ENCODE assay signal across 13 mouse cellular contexts in the genomic region with DNA sequence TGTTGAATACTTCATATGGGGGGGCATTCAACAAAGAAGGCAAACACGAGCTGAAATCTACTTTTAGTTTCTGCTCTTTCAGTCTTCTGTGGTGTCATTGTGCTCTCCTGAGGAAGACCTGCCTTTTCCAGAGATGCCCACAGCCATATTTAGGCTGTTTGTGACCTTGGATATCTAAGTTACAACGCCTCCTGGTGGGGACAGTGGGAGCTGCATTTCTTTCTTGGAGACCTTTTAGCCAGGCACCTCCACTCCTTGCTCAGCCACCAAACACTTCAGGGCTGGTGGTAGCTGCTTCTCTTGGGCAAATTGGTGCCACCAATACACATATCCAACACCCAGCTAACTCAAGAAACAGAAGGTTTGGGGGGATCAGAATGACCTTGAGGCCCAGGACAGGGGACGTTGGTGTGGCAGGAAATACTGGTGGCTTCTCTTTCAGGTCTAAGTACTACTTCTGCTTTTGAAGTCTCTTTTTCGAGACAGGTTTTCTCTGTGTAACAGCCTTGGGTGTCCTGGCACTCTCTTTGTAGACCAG. TPM values are rescaled to one million over a fixed set of nuclear protein-coding genes. Genes with fewer than 3 reads are reported as not detected.
A peak's percentile ranks its signal among the peaks of the same experiment; 100 is the strongest.
DNase-seq lines count a peak whose midpoint lies in the region; ATAC-seq and TF ChIP-seq lines count a peak whose summit lies in the region.
"Had no signal": no experiment of that assay in that cellular context is flagged by ENCODE, and none has a peak within 500 bp of the region (broad histone marks: within the 10 kb centered on the region; RNA-seq: fewer than 3 reads in every experiment).

No protein-coding gene starts in this region.

- peak; percentile 54 for TF ChIP-seq CTCF in lung, postnatal 0 days (IDR thresholded peaks at IDR 0.05)

- no peak overlapping the region for H3K4me3 ChIP-seq in lung, postnatal 0 days (ENCODE audit: low read depth, low read length)
- H3K4me3 ChIP-seq: erythroblast, embryonic 14.5 days; neural tube, embryonic 13.5 days had no signal

- H3K9ac ChIP-seq in lung, postnatal 0 days (replicated peaks; ENCODE audit: low read depth) = no peak overlapping the region
- H3K9ac ChIP-seq: lung, embryonic 15.5 days; neural tube, embryonic 13.5 days had no signal

- no peaks in the 10 kb centered on the region for H3K9me3 ChIP-seq in lung, postnatal 0 days (ENCODE audit: low read length)
- H3K9me3 ChIP-seq: heart, embryonic 10.5 days; lung, embryonic 15.5 days; neural tube, embryonic 13.5 days had no signal

- peaks cover 29% of the 10 kb centered on the region for H3K27me3 ChIP-seq in lung, postnatal 0 days (replicated peaks; ENCODE audit: insufficient read depth, low read length)

- no peak for TF ChIP-seq EP300 in lung, postnatal 0 days (IDR thresholded peaks at IDR 0.05)

- H3K27ac ChIP-seq in lung, postnatal 0 days (ENCODE audit: low read length) = no peak overlapping the region
- H3K27ac ChIP-seq: heart, embryonic 10.5 days; lung, embryonic 15.5 days; neural tube, embryonic 13.5 days had no signal

- DNase-seq in gastrocnemius, postnatal 10 days = peak; percentile 36
- DNase-seq in gastrocnemius, adult 18-20 months (ENCODE audit: low spot score) = no peak
- peak; percentile 13 for DNase-seq in lung, postnatal 0 days (ENCODE audit: low spot score)
- DNase-seq in lung, postnatal 25 days (ENCODE audit: low spot score) = no peak
- DNase-seq in ZHBTc4 (ENCODE audit: low read depth, low spot score) = peak; percentile 81
- no peak for DNase-seq in T-cell, adult 2 months (ENCODE audit: low spot score)
- DNase-seq in layer of hippocampus, postnatal 10 days (ENCODE audit: low spot score in 2 of 2) = no peak

- ATAC-seq in lung, postnatal 0 days = no peak
- peak; percentile 11; the same call in 1 of the 2 replicates for ATAC-seq in neutrophil, adult 5-6 weeks (ENCODE audit: extremely low read depth, insufficient number of reproducible peaks, low FRiP score, poor library complexity, severe bottlenecking)

- H3K4me1 ChIP-seq in lung, postnatal 0 days (ENCODE audit: insufficient read depth, low read depth, low read length) = peaks cover 5% of the 10 kb centered on the region

- H3K4me2 ChIP-seq in lung, postnatal 0 days (replicated peaks; ENCODE audit: low read depth, low read length) = no peak overlapping the region
- H3K4me2 ChIP-seq: neural tube, embryonic 13.5 days had no signal

- H3K36me3 ChIP-seq in lung, postnatal 0 days (ENCODE audit: insufficient read depth, low read length) = no peaks in the 10 kb centered on the region
- H3K36me3 ChIP-seq: G1E; heart, embryonic 10.5 days; lung, embryonic 15.5 days; neural tube, embryonic 13.5 days had no signal

- 60% methylated on average over 4 of the region's 4 CpGs for WGBS in lung, postnatal 0 days

RNA-seq across cellular contexts. Expression of a gene that starts 15.8 kb away (rescaled TPM):
- 1 to 10 TPM; 1.0 TPM for total RNA-seq in gastrocnemius, postnatal 10 days (2021)
- total RNA-seq in gastrocnemius, adult 18-20 months (2021) = under 1 TPM; 0.52 to 0.62 TPM
- polyA plus RNA-seq in lung, postnatal 0 days (2015; fragmentation: Nextera tagmentation; extraction: Ambion mirVana) = 0.62 and 1.1 TPM in 2 replicates
- total RNA-seq in neutrophil, adult 5-6 weeks (2017) = not detected in 2 replicates
- 100 to 1,000 TPM; 108 to 116 TPM for total RNA-seq in layer of hippocampus, postnatal 10 days (2021)
- total RNA-seq: G1E had no signal
- polyA plus RNA-seq: erythroblast, embryonic 14.5 days; G1E had no signal

RNA-seq across cellular contexts. Expression of a gene that starts 32.0 kb away (rescaled TPM):
- 1 to 10 TPM; 6.4 to 6.7 TPM for total RNA-seq in gastrocnemius, postnatal 10 days (2021)
- 10 to 100 TPM; 11.0 to 12.7 TPM for total RNA-seq in gastrocnemius, adult 18-20 months (2021)
- polyA plus RNA-seq in lung, postnatal 0 days (2015; fragmentation: Nextera tagmentation; extraction: Ambion mirVana) = 4.9 and 6.6 TPM in 2 replicates
- 3.4 and 4.7 TPM in 2 replicates for total RNA-seq in neutrophil, adult 5-6 weeks (2017)
- under 1 TPM; 0.27 to 0.75 TPM for total RNA-seq in layer of hippocampus, postnatal 10 days (2021)
- polyA plus RNA-seq: G1E had no signal

RNA-seq across cellular contexts. Expression of a gene that starts 43.9 kb away (rescaled TPM):
- total RNA-seq in gastrocnemius, postnatal 10 days (2021) = 10 to 100 TPM; 42.9 to 46.1 TPM
- total RNA-seq in gastrocnemius, adult 18-20 months (2021) = 10 to 100 TPM; 38.2 to 57.8 TPM
- 24.2 and 28.5 TPM in 2 replicates for polyA plus RNA-seq in lung, postnatal 0 days (2015; fragmentation: Nextera tagmentation; extraction: Ambion mirVana)
- 10.0 and 10.3 TPM in 2 replicates for total RNA-seq in neutrophil, adult 5-6 weeks (2017)
- total RNA-seq in layer of hippocampus, postnatal 10 days (2021) = 10 to 100 TPM; 58.7 to 64.2 TPM

RNA-seq across cellular contexts. Expression of a gene that starts 48.2 kb away (rescaled TPM):
- total RNA-seq in gastrocnemius, postnatal 10 days (2021) = 10 to 100 TPM; 64.0 to 71.1 TPM
- 100 to 1,000 TPM; 104 to 119 TPM for total RNA-seq in gastrocnemius, adult 18-20 months (2021)
- polyA plus RNA-seq in lung, postnatal 0 days (2015; fragmentation: Nextera tagmentation; extraction: Ambion mirVana) = 0.44 and 0.53 TPM in 2 replicates
- total RNA-seq in neutrophil, adult 5-6 weeks (2017) = not detected in 2 replicates
- not detected for total RNA-seq in layer of hippocampus, postnatal 10 days (2021)
- total RNA-seq: G1E had no signal
- polyA plus RNA-seq: G1E; neural tube, embryonic 13.5 days had no signal

Comparison
In these comparisons a context has a peak if more than half of its experiments do, and no peak if none do; other contexts are left out.
1. DNase-seq: peak in gastrocnemius, postnatal 10 days (single experiment), lung, postnatal 0 days (single experiment) and ZHBTc4 (single experiment); none in gastrocnemius, adult 18-20 months (single experiment), lung, postnatal 25 days (single experiment), T-cell, adult 2 months (single experiment) and layer of hippocampus, postnatal 10 days (0 of 2).
2. RNA of a gene that starts 15.8 kb away (total RNA-seq): 108 to 116 TPM in layer of hippocampus, postnatal 10 days; 1.0 TPM in gastrocnemius, postnatal 10 days, 0.52 to 0.62 TPM in gastrocnemius, adult 18-20 months and not detected in neutrophil, adult 5-6 weeks; every median in the first group is over 10 times any median in the second.